Mouse (Mus musculus): ENCODE data around the gene Tmem217. TPM values are rescaled to one million over a fixed set of nuclear protein-coding genes. Genes with fewer than 3 reads are reported as not detected.

Gene Tmem217
- polyA plus RNA-seq, 1 experiment, result not detected

GRCm38 (mm10) chr17:29484431-29484830, 67.8 kb downstream of the Tmem217 start:
- H3K79me2 ChIP-seq (ENCODE audit: control insufficient read depth, insufficient read depth), result no peaks in the 10 kb centered on the region
- H3ac ChIP-seq (ENCODE audit: control insufficient read depth, insufficient read length, low read depth), result no peak overlapping the region
- no peaks in the 10 kb centered on the region for H3K79me3 ChIP-seq (ENCODE audit: low read depth)
- TF ChIP-seq MYOG (IDR thresholded peaks at IDR 0.05; ENCODE audit: control insufficient read depth, extremely low read depth, insufficient read length), result no peak
- TF ChIP-seq FOSL1 (IDR thresholded peaks at IDR 0.05; ENCODE audit: insufficient read depth, low read length, poor library complexity, severe bottlenecking), result no peak
- TF ChIP-seq MYOD1 (IDR thresholded peaks at IDR 0.05; ENCODE audit: control insufficient read depth, insufficient read length, low read depth), result no peak
- TF ChIP-seq CTCF (IDR thresholded peaks at IDR 0.05; ENCODE audit: control insufficient read depth, insufficient read depth, insufficient read length), result no peak
- TF ChIP-seq CEBPB (IDR thresholded peaks at IDR 0.05; ENCODE audit: low read depth), result no peak
- no peak for TF ChIP-seq MAX (IDR thresholded peaks at IDR 0.05)
- TF ChIP-seq USF1 (IDR thresholded peaks at IDR 0.05; ENCODE audit: low read depth), result no peak
- H3K36me3 ChIP-seq (ENCODE audit: control insufficient read depth, insufficient read depth), result no peaks in the 10 kb centered on the region
- H3K27me3 ChIP-seq (ENCODE audit: control insufficient read depth, insufficient read depth, insufficient read length), result no peaks in the 10 kb centered on the region
- H3K4me3 ChIP-seq (ENCODE audit: insufficient read depth, poor library complexity, severe bottlenecking), result no peak overlapping the region

- no peaks in the 10 kb centered on the region for H3K79me2 ChIP-seq (ENCODE audit: control insufficient read depth, insufficient read depth)
- H3K27me3 ChIP-seq (ENCODE audit: control insufficient read depth, insufficient read depth, insufficient read length), result no peaks in the 10 kb centered on the region
- TF ChIP-seq FOSL1 (IDR thresholded peaks at IDR 0.05; ENCODE audit: insufficient read depth, low read length, poor library complexity, severe bottlenecking), result no peak
- TF ChIP-seq MYOG (IDR thresholded peaks at IDR 0.05; ENCODE audit: control insufficient read depth, extremely low read depth, insufficient read length), result no peak
- no peak for TF ChIP-seq MAX (IDR thresholded peaks at IDR 0.05)
- no peak for TF ChIP-seq USF1 (IDR thresholded peaks at IDR 0.05; ENCODE audit: low read depth)
- TF ChIP-seq MYOD1 (IDR thresholded peaks at IDR 0.05; ENCODE audit: control insufficient read depth, insufficient read length, low read depth), result no peak
- TF ChIP-seq CEBPB (IDR thresholded peaks at IDR 0.05; ENCODE audit: low read depth), result no peak
- no peak for TF ChIP-seq CTCF (IDR thresholded peaks at IDR 0.05; ENCODE audit: control insufficient read depth, insufficient read depth, insufficient read length)
- no peaks in the 10 kb centered on the region for H3K79me3 ChIP-seq (ENCODE audit: low read depth)
- no peak overlapping the region for H3K4me3 ChIP-seq (ENCODE audit: insufficient read depth, poor library complexity, severe bottlenecking)
- no peaks in the 10 kb centered on the region for H3K36me3 ChIP-seq (ENCODE audit: control insufficient read depth, insufficient read depth)
- H3ac ChIP-seq (ENCODE audit: control insufficient read depth, insufficient read length, low read depth), result no peak overlapping the region
Measured at GRCm38 (mm10) chr17:29483282-29483681, 68.9 kb downstream of the Tmem217 start.

- Histone ChIP-seq H3K4me3 (ENCODE audit: insufficient read depth, poor library complexity, severe bottlenecking) (no peak overlapping the region), H3K27me3 (ENCODE audit: control insufficient read depth, insufficient read depth, insufficient read length) (no peaks in the 10 kb centered on the region), H3K79me2 (ENCODE audit: control insufficient read depth, insufficient read depth) (no peaks in the 10 kb centered on the region), H3ac (ENCODE audit: control insufficient read depth, insufficient read length, low read depth) (no peak overlapping the region), H3K79me3 (ENCODE audit: low read depth) (no peaks in the 10 kb centered on the region), H3K36me3 (ENCODE audit: control insufficient read depth, insufficient read depth) (no peaks in the 10 kb centered on the region)
- TF ChIP-seq CTCF (IDR thresholded peaks at IDR 0.05; ENCODE audit: control insufficient read depth, insufficient read depth, insufficient read length), result no peak
- no peak for TF ChIP-seq USF1 (IDR thresholded peaks at IDR 0.05; ENCODE audit: low read depth)
- no peak for TF ChIP-seq FOSL1 (IDR thresholded peaks at IDR 0.05; ENCODE audit: insufficient read depth, low read length, poor library complexity, severe bottlenecking)
- TF ChIP-seq MYOG (IDR thresholded peaks at IDR 0.05; ENCODE audit: control insufficient read depth, extremely low read depth, insufficient read length), result no peak
- TF ChIP-seq CEBPB (IDR thresholded peaks at IDR 0.05; ENCODE audit: low read depth), result no peak
- TF ChIP-seq MYOD1 (IDR thresholded peaks at IDR 0.05; ENCODE audit: control insufficient read depth, insufficient read length, low read depth), result no peak
- TF ChIP-seq MAX (IDR thresholded peaks at IDR 0.05), result no peak
Measured at GRCm38 (mm10) chr17:29482632-29483031, 69.6 kb downstream of the Tmem217 start.

- H3ac ChIP-seq (ENCODE audit: control insufficient read depth, insufficient read length, low read depth), result no peak overlapping the region
- no peaks in the 10 kb centered on the region for H3K79me3 ChIP-seq (ENCODE audit: low read depth)
- H3K4me3 ChIP-seq (ENCODE audit: insufficient read depth, poor library complexity, severe bottlenecking), result no peak overlapping the region
- no peaks in the 10 kb centered on the region for H3K36me3 ChIP-seq (ENCODE audit: control insufficient read depth, insufficient read depth)
- H3K79me2 ChIP-seq (ENCODE audit: control insufficient read depth, insufficient read depth), result no peaks in the 10 kb centered on the region
- H3K27me3 ChIP-seq (ENCODE audit: control insufficient read depth, insufficient read depth, insufficient read length), result no peaks in the 10 kb centered on the region
- no peak for TF ChIP-seq CEBPB (IDR thresholded peaks at IDR 0.05; ENCODE audit: low read depth)
- TF ChIP-seq MYOD1 (IDR thresholded peaks at IDR 0.05; ENCODE audit: control insufficient read depth, insufficient read length, low read depth), result no peak
- no peak for TF ChIP-seq CTCF (IDR thresholded peaks at IDR 0.05; ENCODE audit: control insufficient read depth, insufficient read depth, insufficient read length)
- TF ChIP-seq USF1 (IDR thresholded peaks at IDR 0.05; ENCODE audit: low read depth), result no peak
- TF ChIP-seq MYOG (IDR thresholded peaks at IDR 0.05; ENCODE audit: control insufficient read depth, extremely low read depth, insufficient read length), result no peak
- TF ChIP-seq FOSL1 (IDR thresholded peaks at IDR 0.05; ENCODE audit: insufficient read depth, low read length, poor library complexity, severe bottlenecking), result no peak
- no peak for TF ChIP-seq MAX (IDR thresholded peaks at IDR 0.05)
Measured at GRCm38 (mm10) chr17:29480256-29480655, 71.9 kb downstream of the Tmem217 start.

- Histone ChIP-seq H3K79me2 (ENCODE audit: control insufficient read depth, insufficient read depth) (no peaks in the 10 kb centered on the region), H3K4me3 (ENCODE audit: insufficient read depth, poor library complexity, severe bottlenecking) (no peak overlapping the region), H3K27me3 (ENCODE audit: control insufficient read depth, insufficient read depth, insufficient read length) (no peaks in the 10 kb centered on the region), H3K36me3 (ENCODE audit: control insufficient read depth, insufficient read depth) (no peaks in the 10 kb centered on the region), H3K79me3 (ENCODE audit: low read depth) (no peaks in the 10 kb centered on the region), H3ac (ENCODE audit: control insufficient read depth, insufficient read length, low read depth) (no peak overlapping the region)
- TF ChIP-seq USF1 (IDR thresholded peaks at IDR 0.05; ENCODE audit: low read depth), result no peak
- TF ChIP-seq MYOD1 (IDR thresholded peaks at IDR 0.05; ENCODE audit: control insufficient read depth, insufficient read length, low read depth), result no peak
- no peak for TF ChIP-seq MYOG (IDR thresholded peaks at IDR 0.05; ENCODE audit: control insufficient read depth, extremely low read depth, insufficient read length)
- no peak for TF ChIP-seq CTCF (IDR thresholded peaks at IDR 0.05; ENCODE audit: control insufficient read depth, insufficient read depth, insufficient read length)
- TF ChIP-seq FOSL1 (IDR thresholded peaks at IDR 0.05; ENCODE audit: insufficient read depth, low read length, poor library complexity, severe bottlenecking), result no peak
- TF ChIP-seq MAX (IDR thresholded peaks at IDR 0.05), result no peak
- no peak for TF ChIP-seq CEBPB (IDR thresholded peaks at IDR 0.05; ENCODE audit: low read depth)
Measured at GRCm38 (mm10) chr17:29478271-29478670, 73.9 kb downstream of the Tmem217 start.

GRCm38 (mm10) chr17:29477357-29477756, 74.8 kb downstream of the Tmem217 start:
- Histone ChIP-seq H3K27me3 (ENCODE audit: control insufficient read depth, insufficient read depth, insufficient read length) (no peaks in the 10 kb centered on the region), H3K79me3 (ENCODE audit: low read depth) (no peaks in the 10 kb centered on the region)

More at GRCm38 (mm10) chr17:29477357-29477756, 74.8 kb downstream of the Tmem217 start:
- Histone ChIP-seq H3K36me3 (ENCODE audit: control insufficient read depth, insufficient read depth) (no peaks in the 10 kb centered on the region), H3ac (ENCODE audit: control insufficient read depth, insufficient read length, low read depth) (no peak overlapping the region), H3K79me2 (ENCODE audit: control insufficient read depth, insufficient read depth) (no peaks in the 10 kb centered on the region), H3K4me3 (ENCODE audit: insufficient read depth, poor library complexity, severe bottlenecking) (no peak overlapping the region)
- no peak for TF ChIP-seq CEBPB (IDR thresholded peaks at IDR 0.05; ENCODE audit: low read depth)
- TF ChIP-seq MAX (IDR thresholded peaks at IDR 0.05), result no peak
- TF ChIP-seq MYOD1 (IDR thresholded peaks at IDR 0.05; ENCODE audit: control insufficient read depth, insufficient read length, low read depth), result no peak
- no peak for TF ChIP-seq MYOG (IDR thresholded peaks at IDR 0.05; ENCODE audit: control insufficient read depth, extremely low read depth, insufficient read length)
- TF ChIP-seq CTCF (IDR thresholded peaks at IDR 0.05; ENCODE audit: control insufficient read depth, insufficient read depth, insufficient read length), result no peak
- no peak for TF ChIP-seq USF1 (IDR thresholded peaks at IDR 0.05; ENCODE audit: low read depth)
- no peak for TF ChIP-seq FOSL1 (IDR thresholded peaks at IDR 0.05; ENCODE audit: insufficient read depth, low read length, poor library complexity, severe bottlenecking)
